19 mouse cellular contexts compared by ENCODE assay signal in the genomic region with DNA sequence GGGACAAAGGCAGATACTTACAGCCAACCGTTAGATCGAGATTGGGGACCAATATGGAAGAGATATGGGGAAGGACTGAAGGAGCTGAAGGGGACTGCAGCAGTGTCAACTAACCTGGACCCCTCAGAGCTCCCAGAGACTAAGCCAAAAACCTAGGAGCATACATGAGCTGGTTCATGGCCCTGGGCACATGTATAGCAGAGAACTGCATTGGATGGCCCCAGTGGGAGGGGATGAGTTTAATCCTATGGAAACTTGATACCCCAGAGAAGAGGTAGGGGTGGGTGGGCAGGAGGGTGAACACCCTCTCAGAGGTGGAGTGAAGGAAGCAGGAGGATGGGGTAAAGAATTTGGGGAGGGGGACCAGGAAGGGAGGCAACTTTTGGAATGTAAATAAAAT. TPM values are rescaled to one million over a fixed set of nuclear protein-coding genes. Genes with fewer than 3 reads are reported as not detected.
"Had no signal": no experiment of that assay in that cellular context is flagged by ENCODE, and none has a peak within 500 bp of the region (broad histone marks: within the 10 kb centered on the region; RNA-seq: fewer than 3 reads in every experiment).

No protein-coding gene starts in this region.

- H3K4me2 ChIP-seq: lung, embryonic 14.5 days; midbrain, embryonic 11.5 days; midbrain, embryonic 13.5 days; midbrain, embryonic 15.5 days; neural tube, embryonic 12.5 days had no signal

- H3K4me1 ChIP-seq: megakaryocyte, embryonic 14.5 days; midbrain, embryonic 13.5 days; midbrain, embryonic 15.5 days; neural tube, embryonic 12.5 days had no signal

- H3K36me3 ChIP-seq: midbrain, embryonic 13.5 days; midbrain, embryonic 15.5 days; neural tube, embryonic 12.5 days had no signal

- DNase-seq: lung, adult 18-20 months; lung, embryonic 14.5 days; lung, postnatal 10 days; right cerebral cortex, postnatal 14 days; thymus, adult 18-20 months; thymus, postnatal 14 days; thymus, postnatal 36 days had no signal

- H3K27me3 ChIP-seq: megakaryocyte, embryonic 14.5 days; midbrain, embryonic 13.5 days; midbrain, embryonic 15.5 days; neural tube, embryonic 12.5 days had no signal

- H3K27ac ChIP-seq: macrophage; midbrain, embryonic 13.5 days; midbrain, embryonic 15.5 days; neural tube, embryonic 12.5 days had no signal

- H3K4me3 ChIP-seq: megakaryocyte, embryonic 14.5 days; midbrain, embryonic 13.5 days; midbrain, embryonic 15.5 days; neural tube, embryonic 12.5 days had no signal

- ATAC-seq: midbrain, embryonic 13.5 days; midbrain, embryonic 15.5 days had no signal

- H3K9ac ChIP-seq: lung, embryonic 14.5 days; midbrain, embryonic 13.5 days; midbrain, embryonic 15.5 days; neural tube, embryonic 12.5 days had no signal

- H3K9me3 ChIP-seq: megakaryocyte, embryonic 14.5 days; midbrain, embryonic 13.5 days; midbrain, embryonic 15.5 days; neural tube, embryonic 12.5 days had no signal

RNA-seq across cellular contexts. Expression of a gene that starts 34.7 kb away (rescaled TPM):
- total RNA-seq: megakaryocyte progenitor cell, adult 5-6 weeks; monocyte, adult 5-6 weeks; neutrophil, adult 5-6 weeks had no signal
- polyA plus RNA-seq: lung, embryonic 14.5 days; lung, embryonic 16.5 days; macrophage; midbrain, embryonic 11.5 days; midbrain, embryonic 13.5 days; midbrain, embryonic 15.5 days; midbrain, postnatal 0 days; neural tube, embryonic 14.5 days had no signal
